In genomic region chr8:108748095-108748494, GRCm38 (mm10) we compare ENCODE assay signal across 8 mouse cellular contexts.
DNase-seq lines count a peak whose midpoint lies in the region; ATAC-seq and TF ChIP-seq lines count a peak whose summit lies in the region.
"Had no signal": no experiment of that assay in that cellular context is flagged by ENCODE, and none has a peak within 500 bp of the region (broad histone marks: within the 10 kb centered on the region; RNA-seq: fewer than 3 reads in every experiment).

No protein-coding gene starts in this region.

- ATAC-seq in erythroid progenitor cell, adult 5-6 weeks (replicated peaks; ENCODE audit: low FRiP score, poor library complexity, severe bottlenecking) = no peak

- peak; percentile 30 for DNase-seq in kidney, adult 2 months
- DNase-seq in kidney, postnatal 4 days = no peak
- DNase-seq in c-Kit-positive CD71-positive TER-119-positive erythroid progenitor cells, embryonic 14.5 days (ENCODE audit: low spot score) = no peak
- DNase-seq: cerebellum, adult 18-20 months had no signal

- H3K79me2 ChIP-seq in C2C12 (ENCODE audit: control insufficient read depth, insufficient read depth) (peaks cover 100% of the 10 kb centered on the region), macrophage (ENCODE audit: inconsistent target) (peaks cover 71% of the 10 kb centered on the region; the same call in 1 of the 2 replicates)

- H3K36me3 ChIP-seq in kidney, adult 2 months (ENCODE audit: control insufficient read depth, insufficient read depth, low read length) = no peaks in the 10 kb centered on the region
- H3K36me3 ChIP-seq in C2C12 (ENCODE audit: control insufficient read depth, insufficient read depth) = no peaks in the 10 kb centered on the region
- no peaks in the 10 kb centered on the region for H3K36me3 ChIP-seq in macrophage (ENCODE audit: inconsistent target)

- H3K4me1 ChIP-seq in kidney, adult 2 months (ENCODE audit: control insufficient read depth, insufficient read depth, low read length) = 0 out of 2 replicates have a peak, but pooled peaks cover 2% of the 10 kb centered on the region
- peaks cover 38% of the 10 kb centered on the region for H3K4me1 ChIP-seq in bone marrow macrophage, adult 2 months (ENCODE audit: control insufficient read depth, insufficient read depth, low read length)

- no peak for TF ChIP-seq CTCF in kidney, adult 2 months (conservative IDR thresholded peaks at IDR 0.05; ENCODE audit: insufficient read depth, insufficient read length, low read depth, low read length)
- no peak for TF ChIP-seq CTCF in C2C12 (IDR thresholded peaks at IDR 0.05; ENCODE audit: control insufficient read depth, insufficient read depth, insufficient read length)
- no peak for TF ChIP-seq CTCF in bone marrow macrophage, adult 2 months (IDR thresholded peaks at IDR 0.05; ENCODE audit: low read depth, low read length)

- WGBS in kidney, adult 2 months = 65% methylated on average over 11 of the region's 11 CpGs
- WGBS in macrophage (ENCODE audit: missing documents) = 4% methylated on average over 11 of the region's 11 CpGs

- peak overlapping the region; percentile 19 for H3ac ChIP-seq in C2C12 (ENCODE audit: control insufficient read depth, insufficient read length, low read depth)

- H3K4me3 ChIP-seq in kidney, adult 2 months (ENCODE audit: insufficient read depth, low read depth, low read length) = no peak overlapping the region
- no peak overlapping the region for H3K4me3 ChIP-seq in C2C12 (ENCODE audit: insufficient read depth, poor library complexity, severe bottlenecking)
- H3K4me3 ChIP-seq in bone marrow macrophage, adult 2 months (ENCODE audit: insufficient read depth, low read length) = peak overlapping the region; percentile 53
- H3K4me3 ChIP-seq in macrophage (ENCODE audit: inconsistent target) = peak overlapping the region; percentile 12; the same call in 1 of the 2 replicates

- TF ChIP-seq POLR2A in kidney, adult 2 months (IDR thresholded peaks at IDR 0.05; ENCODE audit: low read depth, low read length) = no peak
- TF ChIP-seq POLR2A in bone marrow macrophage, adult 2 months (IDR thresholded peaks at IDR 0.05; ENCODE audit: borderline replicate concordance, low read depth, low read length) = no peak

- no peaks in the 10 kb centered on the region for H3K27me3 ChIP-seq in kidney, adult 2 months (replicated peaks; ENCODE audit: control insufficient read depth, insufficient read depth, low read length)
- H3K27me3 ChIP-seq in C2C12 (ENCODE audit: control insufficient read depth, insufficient read depth, insufficient read length) = no peaks in the 10 kb centered on the region

- H3K79me3 ChIP-seq in C2C12 (ENCODE audit: low read depth) = peaks cover 81% of the 10 kb centered on the region

- no peak overlapping the region for H3K27ac ChIP-seq in kidney, adult 2 months (ENCODE audit: insufficient read depth, low read depth, low read length)
- peak overlapping the region; percentile 86 for H3K27ac ChIP-seq in bone marrow macrophage, adult 2 months (ENCODE audit: insufficient read depth, low read depth, low read length)
- H3K27ac ChIP-seq in macrophage = peak overlapping the region; percentile 94

TF ChIP-seq in C2C12, 6 proteins besides CTCF, POLR2A, EP300 and RAD21:
- TF ChIP-seq MAX (IDR thresholded peaks at IDR 0.05) (no peak), MYOD1 (IDR thresholded peaks at IDR 0.05; ENCODE audit: control insufficient read depth, insufficient read length, low read depth) (no peak), USF1 (IDR thresholded peaks at IDR 0.05; ENCODE audit: low read depth) (no peak), FOSL1 (IDR thresholded peaks at IDR 0.05; ENCODE audit: insufficient read depth, low read length, poor library complexity, severe bottlenecking) (no peak), MYOG (IDR thresholded peaks at IDR 0.05; ENCODE audit: control insufficient read depth, extremely low read depth, insufficient read length) (no peak), CEBPB (IDR thresholded peaks at IDR 0.05; ENCODE audit: low read depth) (no peak)

Comparison
In these comparisons a context has a peak if more than half of its experiments do, and no peak if none do; other contexts are left out.
1. H3K4me3 ChIP-seq: peak in bone marrow macrophage, adult 2 months (single experiment) and macrophage (single experiment); none in kidney, adult 2 months (single experiment) and C2C12 (single experiment).